Comparison of ENCODE assay signal across 12 mouse cellular contexts in genomic region chr11:119144801-119145475, GRCm38 (mm10). TPM values are rescaled to one million over a fixed set of nuclear protein-coding genes. Genes with fewer than 3 reads are reported as not detected.
DNase-seq lines count a peak whose midpoint lies in the region; ATAC-seq and TF ChIP-seq lines count a peak whose summit lies in the region.
"Had no signal": no experiment of that assay in that cellular context is flagged by ENCODE, and none has a peak within 500 bp of the region (broad histone marks: within the 10 kb centered on the region; RNA-seq: fewer than 3 reads in every experiment).

No protein-coding gene starts in this region.

- H3K27me3 ChIP-seq in hindbrain, embryonic 15.5 days: no peaks in the 10 kb centered on the region
- no peaks in the 10 kb centered on the region for H3K27me3 ChIP-seq in midbrain, embryonic 15.5 days (replicated peaks)
- H3K27me3 ChIP-seq: embryonic facial prominence, embryonic 15.5 days had no signal

- TF ChIP-seq POLR2A in brain, embryonic 14.5 days (IDR thresholded peaks at IDR 0.05; ENCODE audit: borderline replicate concordance, extremely low read depth, insufficient read depth, insufficient read length, poor library complexity, severe bottlenecking): no peak

- ATAC-seq in hindbrain, embryonic 15.5 days (ENCODE audit: low FRiP score, low read depth): peak; percentile 19; the same call in 1 of the 2 replicates
- peak; percentile 40; the same call in 1 of the 2 replicates for ATAC-seq in midbrain, embryonic 15.5 days (replicated peaks)
- ATAC-seq: liver, postnatal 0 days had no signal

- H3K4me2 ChIP-seq in hindbrain, embryonic 15.5 days: no peak overlapping the region
- H3K4me2 ChIP-seq in midbrain, embryonic 15.5 days: no peak overlapping the region
- H3K4me2 ChIP-seq: embryonic facial prominence, embryonic 15.5 days had no signal

- 36% methylated on average over 16 of the region's 16 CpGs for WGBS in hindbrain, embryonic 15.5 days
- whole genome bisulfite sequencing in midbrain, embryonic 15.5 days: 28% methylated on average over 16 of the region's 16 CpGs

- peaks cover 15% of the 10 kb centered on the region for H3K4me1 ChIP-seq in hindbrain, embryonic 15.5 days (replicated peaks)
- peaks cover 20% of the 10 kb centered on the region for H3K4me1 ChIP-seq in midbrain, embryonic 15.5 days

- H3K4me3 ChIP-seq in hindbrain, embryonic 15.5 days: no peak overlapping the region
- H3K4me3 ChIP-seq in midbrain, embryonic 15.5 days: no peak overlapping the region
- H3K4me3 ChIP-seq: embryonic facial prominence, embryonic 15.5 days had no signal

- no peak for TF ChIP-seq CTCF in brain, embryonic 14.5 days (IDR thresholded peaks at IDR 0.05; ENCODE audit: borderline replicate concordance, extremely low read depth, insufficient read depth, insufficient read length)

- H3K9me3 ChIP-seq in hindbrain, embryonic 15.5 days: no peaks in the 10 kb centered on the region
- no peaks in the 10 kb centered on the region for H3K9me3 ChIP-seq in midbrain, embryonic 15.5 days
- H3K9me3 ChIP-seq: embryonic facial prominence, embryonic 15.5 days had no signal

- peaks cover 15% of the 10 kb centered on the region; the same call in 1 of the 2 replicates for H3K36me3 ChIP-seq in hindbrain, embryonic 15.5 days
- 0 out of 2 replicates have a peak, but pooled peaks cover 14% of the 10 kb centered on the region for H3K36me3 ChIP-seq in midbrain, embryonic 15.5 days (replicated peaks)

- peak overlapping the region; percentile 71 for H3K27ac ChIP-seq in hindbrain, embryonic 15.5 days (replicated peaks)
- H3K27ac ChIP-seq in midbrain, embryonic 15.5 days: peak overlapping the region; percentile 71
- H3K27ac ChIP-seq: embryonic facial prominence, embryonic 15.5 days; kidney, postnatal 0 days had no signal

- H3K9ac ChIP-seq in hindbrain, embryonic 15.5 days: no peak overlapping the region
- no peak overlapping the region for H3K9ac ChIP-seq in midbrain, embryonic 15.5 days
- H3K9ac ChIP-seq: embryonic facial prominence, embryonic 15.5 days; liver, postnatal 0 days had no signal

- DNase-seq in adrenal gland, adult 8-10 months: peak; percentile 93
- peak; percentile 74 for DNase-seq in brain, embryonic 14.5 days (ENCODE audit: low read depth)
- no peak for DNase-seq in cerebellum, adult 9-10 months
- DNase-seq in lung, postnatal 10 days: no peak
- DNase-seq in c-Kit-positive CD71-positive TER-119-positive erythroid progenitor cells, embryonic 14.5 days (ENCODE audit: low spot score): no peak
- DNase-seq: cerebellum, adult 8-10 months; gastrocnemius, postnatal 25 days; liver, postnatal 0 days had no signal

RNA-seq across cellular contexts. Expression of gene Cbx4, which starts 58.9 kb away (rescaled TPM):
- 100 to 1,000 TPM in 1 of 4 experiments, 10 to 100 TPM in 3; 70.8 to 227 (median 87.4) TPM for total RNA-seq in adrenal gland, adult 8-10 months (2022)
- 30.0 and 34.7 TPM in 2 replicates for polyA plus RNA-seq in brain, embryonic 14.5 days (2012; rRNA removed)
- polyA plus RNA-seq in hindbrain, embryonic 15.5 days (2015; fragmentation: Nextera tagmentation; extraction: Ambion mirVana): 21.9 and 23.2 TPM in 2 replicates
- polyA plus RNA-seq in midbrain, embryonic 15.5 days (2015; fragmentation: Nextera tagmentation; extraction: Ambion mirVana): 23.7 and 24.7 TPM in 2 replicates

Comparison
In these comparisons a context has a peak if more than half of its experiments do, and no peak if none do; other contexts are left out.
1. DNase-seq: peak in adrenal gland, adult 8-10 months (single experiment) and brain, embryonic 14.5 days (single experiment); none in cerebellum, adult 9-10 months (single experiment), lung, postnatal 10 days (single experiment) and c-Kit-positive CD71-positive TER-119-positive erythroid progenitor cells, embryonic 14.5 days (single experiment).